Mouse (Mus musculus): ENCODE results near the gene Olfr1018. TPM values are rescaled to one million over a fixed set of nuclear protein-coding genes. Genes with fewer than 3 reads are reported as not detected.

Olfr1018 gene
- total RNA-seq (2021) (not detected), polyA plus RNA-seq (2012; rRNA removed) (not detected in 2 replicates)
- long read RNA-seq: 0 reads

DNA sequence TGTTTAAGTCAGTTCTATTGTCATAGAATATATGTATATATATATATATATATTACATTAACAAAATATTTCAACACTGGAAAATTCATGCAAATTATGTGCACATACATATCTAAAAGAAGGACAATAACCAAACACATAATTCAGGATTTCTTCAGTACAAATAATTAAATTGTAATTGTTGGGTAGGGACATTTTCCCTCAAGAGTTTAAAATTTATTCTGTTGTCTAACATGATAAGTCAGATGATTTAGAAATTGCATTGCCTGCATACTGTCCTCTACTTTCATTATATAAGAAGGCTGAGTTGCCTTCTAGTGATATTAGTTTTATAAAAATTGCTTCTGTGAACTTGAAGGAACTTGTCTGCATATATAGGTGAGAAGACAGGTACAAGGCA is at the start of gene Olfr1018:
Gene Olfr1018, plus strand, starts transcription at position 301 of the 400 bp plus-strand sequence.
- DNase-seq: no peak

DNA sequence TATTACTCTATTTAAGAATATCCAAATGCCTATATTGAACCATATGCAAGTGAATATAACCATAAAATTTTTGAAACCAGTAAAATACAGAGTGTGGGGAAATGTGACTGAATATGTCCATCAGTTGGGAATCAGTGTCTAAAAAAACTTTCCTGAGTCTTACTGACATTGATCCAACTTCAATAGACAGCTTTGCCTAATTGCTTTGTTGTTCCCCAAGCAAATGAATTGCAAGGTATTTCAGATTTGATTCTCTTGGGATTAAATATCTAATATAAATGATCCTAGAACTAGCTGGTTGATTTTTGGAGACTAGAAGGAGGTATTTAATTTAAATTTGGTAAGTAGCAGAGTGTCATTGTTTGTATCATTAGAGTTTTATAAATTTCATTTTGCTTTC is 45.9 kb upstream of the Olfr1018 start, which contains the start of gene Olfr1014:
Gene Olfr1014, plus strand, starts transcription at position 301 of the 400 bp plus-strand sequence.
- DNase-seq: no peak

DNA sequence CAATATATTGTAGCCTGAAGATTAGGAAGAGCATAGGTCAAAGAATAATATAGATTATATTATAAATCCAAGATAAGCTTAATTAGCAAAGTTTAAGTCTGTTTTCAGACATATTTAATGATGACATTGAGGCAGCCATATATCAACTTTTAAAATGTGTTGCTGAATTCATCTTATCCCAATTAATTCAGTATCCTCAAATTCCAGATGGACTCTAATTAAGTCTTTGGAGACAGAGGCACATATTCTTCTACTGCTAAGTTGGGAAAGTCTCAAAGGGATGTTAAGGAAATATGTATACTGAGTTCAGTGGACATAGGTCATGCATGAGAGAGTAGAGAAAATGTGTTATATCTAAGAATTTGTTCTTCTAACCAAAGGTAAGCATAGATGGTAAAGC is 36.6 kb upstream of the Olfr1018 start, which contains the start of gene Olfr1015:
Gene Olfr1015, plus strand, starts transcription at position 301 of the 400 bp plus-strand sequence.
- DNase-seq: no peak

DNA sequence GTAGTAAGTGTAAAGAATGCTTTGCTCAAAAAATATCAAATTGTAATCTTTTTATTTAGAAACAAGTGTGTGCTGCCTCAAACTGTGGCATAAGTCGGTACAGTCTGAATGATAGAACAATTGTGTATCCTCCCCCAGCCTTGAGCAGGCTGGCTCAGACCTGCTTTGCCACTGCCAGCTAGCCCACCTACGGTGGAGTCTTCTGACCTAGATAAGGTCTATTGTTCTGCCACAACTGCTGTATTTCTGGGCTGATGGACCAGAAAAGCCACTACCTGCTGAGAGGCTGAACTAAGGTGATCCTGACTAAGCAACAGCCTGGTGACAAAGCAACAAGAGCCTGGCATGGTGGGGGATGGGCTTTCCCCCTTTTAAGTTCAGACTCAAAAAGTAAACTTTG is 25.9 kb upstream of the Olfr1018 start:
- DNase-seq: no peak

DNA sequence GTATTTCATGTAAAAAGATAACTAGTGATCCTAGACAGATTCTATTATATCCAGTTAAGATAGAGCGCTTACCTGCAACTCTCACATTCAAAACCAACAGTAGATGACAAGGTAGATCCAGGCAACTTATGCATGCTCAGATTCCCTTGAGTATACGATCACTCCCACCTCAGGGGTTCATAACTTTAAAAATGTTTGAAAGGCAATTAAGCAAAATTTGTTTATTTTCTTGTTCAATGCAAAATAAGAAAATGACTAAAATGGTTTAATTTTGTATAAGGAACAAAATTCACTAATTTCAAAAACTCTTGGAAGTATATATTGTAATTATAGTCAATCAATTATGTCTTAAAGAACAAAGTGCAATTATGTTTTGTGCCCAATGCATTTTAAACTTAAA is 15.8 kb upstream of the Olfr1018 start, which contains the start of gene Olfr1016:
Gene Olfr1016, minus strand, starts transcription at position 101 of the 400 bp plus-strand sequence.
- no peak for DNase-seq

DNA sequence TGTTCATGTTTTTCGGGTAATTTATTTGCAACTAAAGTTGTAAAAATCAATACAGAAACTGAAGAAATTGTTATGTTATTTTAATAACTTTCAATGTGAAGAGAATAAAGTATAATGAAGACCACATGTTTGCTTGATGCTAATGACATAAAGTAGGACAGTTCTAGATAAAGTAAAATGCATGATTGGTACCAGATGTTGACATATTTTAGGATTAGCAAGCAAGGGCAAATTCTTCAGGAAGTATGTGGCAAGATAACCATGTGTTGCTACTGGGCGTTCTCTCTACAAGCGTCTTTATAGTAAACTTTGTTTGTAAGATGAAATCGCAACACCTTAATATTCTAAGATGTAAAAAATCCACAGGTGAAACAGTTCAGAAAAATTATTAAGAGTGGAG is 13.8 kb upstream of the Olfr1018 start:
- DNase-seq: no peak

DNA sequence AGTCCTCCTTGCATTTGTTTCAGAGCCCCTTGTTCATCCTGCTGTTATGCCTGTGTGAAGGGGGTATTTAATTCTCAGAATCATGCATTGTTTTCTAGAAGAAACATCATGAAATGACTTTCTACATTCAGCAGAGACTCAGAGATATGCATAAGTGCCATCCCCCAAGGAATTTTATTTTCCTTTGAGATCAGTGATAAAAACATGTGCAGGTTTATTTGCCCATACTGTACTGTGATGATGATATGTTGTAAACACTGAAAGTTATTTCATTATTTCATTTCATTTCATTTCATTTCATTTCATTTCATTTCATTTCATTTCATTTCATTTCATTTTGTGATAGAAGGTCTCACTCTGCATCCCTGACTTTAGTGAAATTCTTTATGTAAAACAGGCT is 27.1 kb downstream of the Olfr1018 start, which contains the start of gene Olfr1019:
Gene Olfr1019, minus strand, starts transcription at position 101 of the 400 bp plus-strand sequence.
- no peak for DNase-seq

DNA sequence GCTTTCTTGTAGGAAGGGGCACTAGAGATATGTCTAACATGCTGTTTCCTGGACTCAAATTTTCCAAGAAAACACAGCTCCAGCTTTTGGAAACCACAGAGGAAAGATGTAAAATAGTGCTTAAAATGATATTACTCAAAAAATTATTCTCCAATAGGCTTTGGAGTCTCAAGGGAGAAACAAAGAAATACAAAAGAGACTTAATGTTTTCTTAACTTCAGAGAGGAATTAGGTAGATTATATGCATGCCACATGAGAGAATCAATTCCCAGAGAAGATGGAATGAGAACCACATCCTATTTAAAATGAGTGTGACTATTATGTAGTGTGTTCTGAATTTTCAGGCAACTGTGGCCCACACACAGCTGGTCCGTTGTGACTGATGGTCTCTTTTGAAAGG is 28.5 kb downstream of the Olfr1018 start, which contains the start of gene Olfr1020:
Gene Olfr1020, plus strand, starts transcription at position 301 of the 400 bp plus-strand sequence.
- no peak for DNase-seq

DNA sequence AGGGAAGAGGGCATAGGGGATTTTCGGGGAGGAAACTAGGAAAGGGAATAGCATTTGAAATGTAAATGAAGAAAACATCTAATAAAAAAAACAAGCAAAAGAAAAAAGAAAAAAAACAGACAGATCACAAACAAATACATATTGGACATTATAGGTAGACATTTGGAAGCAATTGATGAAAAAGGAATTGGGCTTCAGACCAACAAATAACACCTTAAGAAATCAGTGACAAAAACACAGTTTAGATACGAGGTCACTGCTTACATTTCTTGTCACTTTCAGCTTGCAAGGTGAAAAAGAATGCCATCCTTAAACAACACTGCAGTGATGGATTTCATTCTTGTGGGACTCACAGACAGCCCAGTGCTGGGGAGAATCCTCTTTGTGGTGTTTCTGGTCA is 50.0 kb downstream of the Olfr1018 start, which contains the start of gene Olfr1022:
Gene Olfr1022, plus strand, starts transcription at position 301 of the 400 bp plus-strand sequence.
- no peak for DNase-seq

Other genes starting within 250 kb of the Olfr1018 start
- gene Olfr996, start 239.3 kb upstream of the Olfr1018 start, total RNA-seq (2021): not detected
- 0.13 and 0.16 TPM in 2 replicates for gene Olfr996, start 239.3 kb upstream of the Olfr1018 start, polyA plus RNA-seq (2012; rRNA removed)
- gene Olfr998, start 229.5 kb upstream of the Olfr1018 start, total RNA-seq (2021): not detected
- gene Olfr998, start 229.5 kb upstream of the Olfr1018 start, polyA plus RNA-seq (2012; rRNA removed): not detected in 2 replicates
- gene Olfr1000, start 206.6 kb upstream of the Olfr1018 start, total RNA-seq (2021): not detected
- gene Olfr1000, start 206.6 kb upstream of the Olfr1018 start, polyA plus RNA-seq (2012; rRNA removed): not detected in 2 replicates
- not detected for gene Olfr1002, start 167.8 kb upstream of the Olfr1018 start, total RNA-seq (2021)
- gene Olfr1002, start 167.8 kb upstream of the Olfr1018 start, polyA plus RNA-seq (2012; rRNA removed): not detected in 2 replicates
- gene Olfr154, start 154.0 kb upstream of the Olfr1018 start, total RNA-seq (2021): not detected
- not detected in 2 replicates for gene Olfr154, start 154.0 kb upstream of the Olfr1018 start, polyA plus RNA-seq (2012; rRNA removed)
- gene Olfr1006, start 139.7 kb upstream of the Olfr1018 start, total RNA-seq (2021): not detected
- not detected in 2 replicates for gene Olfr1006, start 139.7 kb upstream of the Olfr1018 start, polyA plus RNA-seq (2012; rRNA removed)
- gene Olfr1008, start 129.0 kb upstream of the Olfr1018 start, total RNA-seq (2021): not detected
- gene Olfr1008, start 129.0 kb upstream of the Olfr1018 start, polyA plus RNA-seq (2012; rRNA removed): not detected in 2 replicates
- gene Olfr1009, start 103.1 kb upstream of the Olfr1018 start, total RNA-seq (2021): under 1 TPM in 1 of 2 experiments, not detected in 1; 0.07 TPM
- gene Olfr1009, start 103.1 kb upstream of the Olfr1018 start, polyA plus RNA-seq (2012; rRNA removed): not detected in 2 replicates
- gene Olfr1012, start 55.7 kb upstream of the Olfr1018 start, total RNA-seq (2021): not detected
- gene Olfr1012, start 55.7 kb upstream of the Olfr1018 start, polyA plus RNA-seq (2012; rRNA removed): not detected in 2 replicates
- under 1 TPM in 1 of 2 experiments, not detected in 1; 0.21 TPM for gene Olfr1013, start 51.4 kb upstream of the Olfr1018 start, total RNA-seq (2021)
- not detected in 2 replicates for gene Olfr1013, start 51.4 kb upstream of the Olfr1018 start, polyA plus RNA-seq (2012; rRNA removed)
- not detected for gene Olfr1014, start 45.8 kb upstream of the Olfr1018 start, total RNA-seq (2021)
- not detected in 2 replicates for gene Olfr1014, start 45.8 kb upstream of the Olfr1018 start, polyA plus RNA-seq (2012; rRNA removed)
- gene Olfr1015, start 36.5 kb upstream of the Olfr1018 start, total RNA-seq (2021): not detected
- not detected in 2 replicates for gene Olfr1015, start 36.5 kb upstream of the Olfr1018 start, polyA plus RNA-seq (2012; rRNA removed)
- gene Olfr1016, start 15.9 kb upstream of the Olfr1018 start, total RNA-seq (2021): not detected
- gene Olfr1016, start 15.9 kb upstream of the Olfr1018 start, polyA plus RNA-seq (2012; rRNA removed): not detected in 2 replicates
- gene Olfr1019, start 27.0 kb downstream of the Olfr1018 start, total RNA-seq (2021): not detected
- gene Olfr1019, start 27.0 kb downstream of the Olfr1018 start, polyA plus RNA-seq (2012; rRNA removed): not detected in 2 replicates
- not detected for gene Olfr1020, start 28.6 kb downstream of the Olfr1018 start, total RNA-seq (2021)
- not detected in 2 replicates for gene Olfr1020, start 28.6 kb downstream of the Olfr1018 start, polyA plus RNA-seq (2012; rRNA removed)
- gene Olfr1022, start 50.1 kb downstream of the Olfr1018 start, total RNA-seq (2021): not detected
- gene Olfr1022, start 50.1 kb downstream of the Olfr1018 start, polyA plus RNA-seq (2012; rRNA removed): not detected in 2 replicates
- gene Olfr1023, start 67.2 kb downstream of the Olfr1018 start, total RNA-seq (2021): not detected
- not detected in 2 replicates for gene Olfr1023, start 67.2 kb downstream of the Olfr1018 start, polyA plus RNA-seq (2012; rRNA removed)
- not detected for gene Olfr1024, start 86.6 kb downstream of the Olfr1018 start, total RNA-seq (2021)
- gene Olfr1024, start 86.6 kb downstream of the Olfr1018 start, polyA plus RNA-seq (2012; rRNA removed): not detected in 2 replicates
- not detected for gene Olfr1025-ps1, start 96.7 kb downstream of the Olfr1018 start, total RNA-seq (2021)
- not detected in 2 replicates for gene Olfr1025-ps1, start 96.7 kb downstream of the Olfr1018 start, polyA plus RNA-seq (2012; rRNA removed)
- gene Olfr1026, start 103.1 kb downstream of the Olfr1018 start, total RNA-seq (2021): not detected
- gene Olfr1026, start 103.1 kb downstream of the Olfr1018 start, polyA plus RNA-seq (2012; rRNA removed): not detected in 2 replicates
- not detected for gene Olfr1028, start 132.0 kb downstream of the Olfr1018 start, total RNA-seq (2021)
- gene Olfr1028, start 132.0 kb downstream of the Olfr1018 start, polyA plus RNA-seq (2012; rRNA removed): not detected in 2 replicates
- not detected for gene Olfr1029, start 155.4 kb downstream of the Olfr1018 start, total RNA-seq (2021)
- gene Olfr1029, start 155.4 kb downstream of the Olfr1018 start, polyA plus RNA-seq (2012; rRNA removed): 0.09 TPM in 1 of 2 replicates, not detected in the other
- under 1 TPM in 1 of 2 experiments, not detected in 1; 0.09 TPM for gene Olfr1030, start 160.8 kb downstream of the Olfr1018 start, total RNA-seq (2021)
- gene Olfr1030, start 160.8 kb downstream of the Olfr1018 start, polyA plus RNA-seq (2012; rRNA removed): not detected in 2 replicates
- not detected for gene Olfr1031, start 171.8 kb downstream of the Olfr1018 start, total RNA-seq (2021)
- gene Olfr1031, start 171.8 kb downstream of the Olfr1018 start, polyA plus RNA-seq (2012; rRNA removed): not detected in 2 replicates
- gene Olfr1032, start 187.1 kb downstream of the Olfr1018 start, total RNA-seq (2021): not detected
- gene Olfr1032, start 187.1 kb downstream of the Olfr1018 start, polyA plus RNA-seq (2012; rRNA removed): not detected in 2 replicates
- 1 to 10 TPM; 3.4 to 4.4 TPM for gene Olfr1033, start 202.2 kb downstream of the Olfr1018 start, total RNA-seq (2021)
- 0.19 and 0.42 TPM in 2 replicates for gene Olfr1033, start 202.2 kb downstream of the Olfr1018 start, polyA plus RNA-seq (2012; rRNA removed)
- under 1 TPM; 0.10 to 0.52 TPM for gene Olfr1034, start 227.4 kb downstream of the Olfr1018 start, total RNA-seq (2021)
- 0.07 TPM in 2 replicates for gene Olfr1034, start 227.4 kb downstream of the Olfr1018 start, polyA plus RNA-seq (2012; rRNA removed)

Measured in adrenal gland, adult 2 months (tissue).